Mouse (Mus musculus) neural tube, embryonic 14.5 days (tissue): ENCODE measurements at regions not wholly inside any gene's neighbourhood (a gene's known extent, or its start where the extent isn't known, plus 50 kb on each side); places are given as distances from the start of the nearest gene placed in this dataset.

Experiments used
- ATAC-seq: fragments of 200-750 bp; cut with Nextera tagmentation; 2 replicates; pipeline ENCODE4 v1.8.0; 2017; ENCODE audit warnings: low read depth, mild to moderate bottlenecking, moderate TSS enrichment, moderate library complexity
- H3K27ac ChIP-seq: fragments of 300-500 bp; sonication (generic); 2 replicates; pipeline ENCODE4 v1.5.1; 2014; ENCODE audit warnings: low read depth, mild to moderate bottlenecking, control low read depth, low read length, moderate library complexity, mixed read lengths
- H3K27me3 ChIP-seq: fragments of 300-500 bp; sonication (generic); 2 replicates; pipeline ENCODE4 v1.6.1; 2014; ENCODE audit warnings: low read length; ENCODE audit not compliant: control insufficient read depth, insufficient read depth
- H3K36me3 ChIP-seq: fragments of 300-500 bp; sonication (generic); 2 replicates; pipeline ENCODE4 v1.6.1; 2014; ENCODE audit warnings: low read length, mixed read lengths; ENCODE audit not compliant: control insufficient read depth, insufficient read depth
- H3K4me1 ChIP-seq: fragments of 300-500 bp; sonication (generic); 2 replicates; pipeline ENCODE4 v1.6.1; 2014; ENCODE audit warnings: low read length; ENCODE audit not compliant: control insufficient read depth, insufficient read depth
- H3K4me2 ChIP-seq: fragments of 300-500 bp; sonication (generic); 2 replicates; pipeline ENCODE4 v1.6.1; 2014; ENCODE audit warnings: mild to moderate bottlenecking, low read depth, low read length, control low read depth
- H3K4me3 ChIP-seq: fragments of 300-500 bp; sonication (generic); 2 replicates; pipeline ENCODE4 v1.5.1; 2014; ENCODE audit warnings: low read depth, low read length, control low read depth, mixed read lengths
- H3K9ac ChIP-seq: fragments of 300-500 bp; sonication (generic); replicated peaks from 2 replicates; pipeline ENCODE4 v1.6.1; 2014; ENCODE audit warnings: low read depth, mild to moderate bottlenecking, control low read depth, low read length, mixed read lengths
- H3K9me3 ChIP-seq: fragments of 300-500 bp; sonication (generic); 2 replicates; pipeline ENCODE4 v1.6.1; 2016; ENCODE audit warnings: low read length; ENCODE audit not compliant: control insufficient read depth
- WGBS: fragments of 180-500 bp; shearing (Covaris S2); extraction: QIAGEN DNeasy Blood & Tissue Kit; methylation state at CpG from one replicate; pipeline ENCODE4 v1.1.7; 2014; 5-methylcytosine and 5-hydroxymethylcytosine counted together

DNA sequence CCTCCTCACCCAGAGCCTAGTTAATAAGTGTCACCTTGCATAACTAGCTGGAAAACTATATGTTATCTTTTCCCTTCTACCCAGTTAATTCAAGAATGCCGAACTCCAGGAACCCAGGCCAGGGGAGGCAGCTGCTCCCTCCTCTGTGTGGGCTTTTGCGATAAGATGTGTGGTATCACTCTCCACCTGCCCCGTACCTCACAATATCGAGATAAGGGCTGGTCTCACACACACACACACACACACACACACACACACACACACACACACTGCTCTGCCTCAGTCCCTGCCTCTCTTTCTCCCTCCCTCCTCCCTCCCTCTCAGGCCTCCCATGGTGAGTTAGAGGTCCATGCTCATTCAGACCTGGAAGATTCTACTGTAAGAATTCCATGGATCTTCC, 127.1 kb downstream of the Slc38a4 start:
- Histone ChIP-seq H3K9ac (no peak overlapping the region), H3K4me2 (no peak overlapping the region), H3K4me3 (no peak overlapping the region), H3K27me3 (no peaks in the 10 kb centered on the region), H3K36me3 (no peaks in the 10 kb centered on the region), H3K4me1 (no peaks in the 10 kb centered on the region), H3K27ac (no peak overlapping the region), H3K9me3 (no peaks in the 10 kb centered on the region)
- ATAC-seq = no peak
- WGBS = 94% methylated on average over 4 of the region's 4 CpGs

DNA sequence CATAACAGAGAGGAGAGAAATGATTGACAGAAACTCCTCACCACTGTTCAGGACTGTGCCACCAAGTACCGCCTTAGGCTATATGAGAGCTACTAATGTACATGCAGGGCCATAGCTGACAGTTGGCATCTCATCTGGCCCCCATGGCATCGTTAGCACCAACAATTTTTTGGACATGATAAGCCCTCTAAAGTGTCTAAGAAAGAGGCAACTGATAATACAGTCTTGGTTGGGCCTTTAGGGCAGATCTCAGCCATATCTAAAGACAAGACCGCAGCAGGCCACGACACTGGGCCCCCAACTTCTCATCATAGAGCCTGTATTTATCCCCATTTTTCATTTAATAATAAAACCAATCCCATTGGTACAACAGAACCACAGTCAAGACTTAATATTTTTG, 128.1 kb downstream of the Slc38a4 start:
- ATAC-seq = no peak
- Histone ChIP-seq H3K4me1 (no peaks in the 10 kb centered on the region), H3K9me3 (no peaks in the 10 kb centered on the region), H3K36me3 (no peaks in the 10 kb centered on the region), H3K27ac (no peak overlapping the region), H3K27me3 (no peaks in the 10 kb centered on the region), H3K4me2 (no peak overlapping the region), H3K9ac (no peak overlapping the region), H3K4me3 (no peak overlapping the region)
- 92% methylated on average over 4 of the region's 4 CpGs for WGBS

DNA sequence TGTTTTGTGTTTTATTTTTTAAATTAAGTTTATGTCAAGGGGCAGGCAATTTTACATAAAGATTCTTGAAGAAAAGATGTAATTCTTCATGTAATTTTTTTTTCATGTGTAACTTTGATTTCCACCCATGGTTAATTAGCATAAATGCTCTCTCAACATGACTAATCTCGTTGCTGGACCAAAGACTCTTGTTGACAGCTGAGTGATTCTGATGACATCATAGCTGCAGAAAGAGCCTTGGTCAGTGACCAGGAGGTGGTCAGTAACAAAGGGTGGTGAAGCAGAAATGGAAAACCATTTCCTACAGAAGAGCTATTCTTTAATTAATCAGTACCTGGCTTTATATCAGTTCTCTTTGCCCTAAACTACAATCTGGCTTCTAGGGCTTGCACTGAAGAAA, 129.1 kb downstream of the Slc38a4 start:
- Histone ChIP-seq H3K9me3 (no peaks in the 10 kb centered on the region), H3K36me3 (no peaks in the 10 kb centered on the region), H3K4me1 (no peaks in the 10 kb centered on the region), H3K27me3 (no peaks in the 10 kb centered on the region), H3K4me2 (no peak overlapping the region), H3K4me3 (no peak overlapping the region), H3K27ac (no peak overlapping the region), H3K9ac (no peak overlapping the region)
- ATAC-seq = no peak
- 86% methylated on average over 1 of the region's 1 CpGs for WGBS

DNA sequence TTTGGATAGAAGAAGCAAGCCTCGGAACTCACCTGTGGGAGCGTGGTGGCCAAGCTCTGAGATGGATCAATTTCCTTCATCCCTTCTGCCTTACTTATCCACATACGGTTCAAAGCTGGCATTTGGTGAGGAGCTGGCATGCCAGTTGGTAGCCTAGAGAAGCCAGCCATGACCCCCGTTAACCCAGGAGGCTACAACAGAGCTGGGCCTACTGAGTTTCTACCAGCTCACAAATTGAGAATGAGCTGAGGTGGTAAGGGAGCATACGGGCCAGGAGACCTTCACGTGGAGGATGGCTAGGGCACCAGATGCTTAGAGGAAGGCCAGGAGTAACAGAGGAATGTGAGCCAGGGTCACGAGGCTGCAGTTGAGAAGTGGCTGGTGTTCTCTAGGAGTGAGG, 139.2 kb downstream of the Slc38a4 start:
- Histone ChIP-seq H3K27ac (no peak overlapping the region), H3K36me3 (no peaks in the 10 kb centered on the region), H3K9ac (no peak overlapping the region), H3K4me1 (no peaks in the 10 kb centered on the region), H3K4me2 (no peak overlapping the region), H3K9me3 (no peaks in the 10 kb centered on the region), H3K27me3 (no peaks in the 10 kb centered on the region), H3K4me3 (no peak overlapping the region)
- ATAC-seq = no peak
- WGBS = 90% methylated on average over 7 of the region's 7 CpGs

DNA sequence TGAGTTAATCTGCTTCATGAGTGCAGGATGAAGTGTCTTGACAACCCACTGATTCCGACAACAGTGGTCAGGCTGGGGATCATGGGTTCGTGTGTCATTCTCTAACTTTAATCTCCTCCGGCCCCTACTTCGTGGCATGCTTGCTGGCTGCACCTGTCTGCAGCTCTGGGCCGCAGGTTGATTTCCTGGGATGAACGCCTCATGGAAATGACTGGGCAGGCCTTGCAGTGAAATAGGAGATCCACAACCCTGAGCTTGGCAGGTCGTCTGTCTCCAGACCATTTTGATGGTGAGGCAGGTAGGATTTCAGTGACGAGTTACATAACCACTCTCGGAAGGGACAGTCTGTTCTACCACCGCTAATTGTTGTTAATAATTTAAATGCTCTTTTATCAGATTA, 140.2 kb downstream of the Slc38a4 start:
- no peaks in the 10 kb centered on the region for H3K4me1 ChIP-seq
- no peaks in the 10 kb centered on the region for H3K27me3 ChIP-seq
- no peaks in the 10 kb centered on the region for H3K36me3 ChIP-seq
- no peaks in the 10 kb centered on the region for H3K9me3 ChIP-seq
- H3K4me2 ChIP-seq = no peak overlapping the region
- no peak overlapping the region for H3K9ac ChIP-seq
- H3K27ac ChIP-seq = no peak overlapping the region
- whole genome bisulfite sequencing = 86% methylated on average over 10 of the region's 10 CpGs
- no peak for ATAC-seq
- no peak overlapping the region for H3K4me3 ChIP-seq

DNA sequence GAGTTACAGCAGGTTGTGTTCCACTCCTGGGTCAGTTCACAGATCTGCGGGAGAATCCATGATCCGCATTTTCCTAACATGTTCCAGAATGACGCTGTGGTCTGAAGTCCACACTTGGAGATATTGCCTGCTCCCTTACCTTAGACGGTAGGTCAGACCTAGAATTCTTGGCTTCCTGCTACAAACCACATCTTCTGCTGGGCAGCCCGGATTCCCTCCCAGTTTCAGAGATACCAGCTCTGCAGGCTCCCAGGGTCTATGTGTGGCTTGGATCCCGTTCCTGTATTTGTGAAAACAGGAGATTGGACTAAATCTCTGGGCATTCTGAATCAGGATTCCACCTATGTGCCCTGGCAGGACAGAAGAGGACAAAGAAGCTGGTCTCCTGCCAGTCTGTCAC, 140.8 kb downstream of the Slc38a4 start:
- no peak overlapping the region for H3K4me2 ChIP-seq
- no peaks in the 10 kb centered on the region for H3K4me1 ChIP-seq
- H3K36me3 ChIP-seq = no peaks in the 10 kb centered on the region
- H3K27ac ChIP-seq = no peak overlapping the region
- no peak overlapping the region for H3K9ac ChIP-seq
- no peak overlapping the region for H3K4me3 ChIP-seq
- WGBS = 94% methylated on average over 6 of the region's 6 CpGs
- no peaks in the 10 kb centered on the region for H3K27me3 ChIP-seq
- no peak for ATAC-seq
- no peaks in the 10 kb centered on the region for H3K9me3 ChIP-seq

DNA sequence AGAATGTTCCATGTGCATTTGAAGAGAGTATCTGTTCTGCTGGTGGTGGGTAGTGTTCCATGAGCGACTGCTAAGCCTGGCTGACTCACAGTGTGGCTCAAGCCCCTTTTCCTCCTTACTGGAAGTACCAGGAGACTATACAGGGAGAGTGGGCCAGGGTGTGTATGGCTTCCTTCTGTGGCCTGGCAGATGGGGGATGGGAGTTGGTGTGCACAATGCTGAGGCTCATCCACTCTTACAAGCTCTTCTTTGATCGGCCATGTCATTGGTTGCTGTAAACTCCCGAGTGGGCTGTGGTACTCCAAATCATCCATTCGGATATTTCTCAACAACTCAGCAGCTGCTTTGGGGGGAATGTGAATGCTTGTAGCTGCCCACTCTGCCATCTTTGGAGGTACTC, 150.2 kb downstream of the Slc38a4 start:
- Histone ChIP-seq H3K4me2 (no peak overlapping the region), H3K27ac (no peak overlapping the region), H3K36me3 (no peaks in the 10 kb centered on the region), H3K27me3 (no peaks in the 10 kb centered on the region), H3K9me3 (no peaks in the 10 kb centered on the region), H3K9ac (no peak overlapping the region), H3K4me3 (no peak overlapping the region), H3K4me1 (no peaks in the 10 kb centered on the region)
- ATAC-seq = no peak
- WGBS = 96% methylated on average over 4 of the region's 4 CpGs

DNA sequence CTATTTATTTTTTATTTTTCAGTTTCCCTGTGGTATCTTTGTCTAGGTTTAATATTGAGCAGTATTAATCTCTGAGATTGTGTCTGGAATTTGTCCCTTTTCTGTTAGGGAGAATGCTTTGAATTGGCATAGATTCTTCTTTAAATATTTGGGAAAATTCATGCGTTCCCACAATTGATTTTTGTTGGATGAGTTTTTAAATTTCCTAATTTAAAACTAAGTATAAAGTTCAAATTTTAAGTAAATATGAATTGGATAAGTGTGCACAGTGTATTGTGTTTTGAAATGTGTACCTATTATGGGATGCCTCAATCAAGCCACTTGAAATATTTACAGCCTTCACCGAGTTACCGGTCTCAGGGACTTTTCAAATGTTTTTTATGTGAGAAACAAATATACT, 152.3 kb downstream of the Slc38a4 start:
- H3K27me3 ChIP-seq = no peaks in the 10 kb centered on the region
- ATAC-seq = no peak
- H3K27ac ChIP-seq = no peak overlapping the region
- H3K4me2 ChIP-seq = no peak overlapping the region
- no peak overlapping the region for H3K9ac ChIP-seq
- 98% methylated on average over 3 of the region's 3 CpGs for WGBS
- no peak overlapping the region for H3K4me3 ChIP-seq
- H3K36me3 ChIP-seq = no peaks in the 10 kb centered on the region
- H3K9me3 ChIP-seq = no peaks in the 10 kb centered on the region
- no peaks in the 10 kb centered on the region for H3K4me1 ChIP-seq

DNA sequence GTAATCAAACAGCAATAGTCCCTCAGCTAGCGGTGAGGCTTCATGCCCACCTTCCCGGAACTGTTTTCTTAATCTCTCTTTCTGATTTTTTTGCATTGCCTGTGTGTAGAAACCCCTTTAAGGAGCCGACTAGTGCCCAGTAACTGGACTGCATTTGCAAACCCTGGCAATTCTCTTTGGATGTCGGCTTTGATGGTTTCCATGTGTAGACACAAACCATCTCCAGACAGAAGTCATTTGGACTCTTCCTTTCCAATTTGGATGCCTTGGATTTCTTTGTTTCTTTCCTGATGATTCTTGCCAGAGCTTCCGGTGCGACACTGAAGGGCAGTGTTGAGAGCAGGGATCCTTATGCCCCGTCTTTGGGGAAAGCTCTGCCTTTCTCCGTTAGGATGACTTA, 153.0 kb downstream of the Slc38a4 start:
- Histone ChIP-seq H3K36me3 (no peaks in the 10 kb centered on the region), H3K4me2 (no peak overlapping the region), H3K27me3 (no peaks in the 10 kb centered on the region), H3K4me1 (no peaks in the 10 kb centered on the region), H3K9me3 (no peaks in the 10 kb centered on the region), H3K9ac (no peak overlapping the region), H3K4me3 (no peak overlapping the region), H3K27ac (no peak overlapping the region)
- ATAC-seq = no peak
- WGBS = 85% methylated on average over 8 of the region's 8 CpGs

DNA sequence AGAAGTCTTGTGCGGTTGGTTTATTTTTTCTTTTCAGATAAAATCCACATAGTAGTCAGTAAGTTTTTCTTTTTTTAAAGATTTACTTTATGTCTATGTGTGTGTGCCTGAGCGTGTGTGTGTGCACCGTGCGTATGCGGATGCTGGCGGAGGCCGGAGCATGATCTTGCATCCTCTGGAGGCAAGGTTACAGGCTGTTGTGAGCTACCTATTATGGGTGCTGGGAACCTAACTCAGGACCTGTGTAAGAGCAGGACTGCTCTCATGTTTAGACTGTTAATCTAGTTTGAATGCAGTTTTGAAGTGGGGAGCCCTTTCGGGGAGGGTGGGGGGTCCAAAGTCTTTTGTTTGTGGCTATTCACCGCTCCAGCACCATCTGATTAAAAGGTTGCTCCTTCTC, 154.1 kb downstream of the Slc38a4 start:
- H3K36me3 ChIP-seq = no peaks in the 10 kb centered on the region
- no peaks in the 10 kb centered on the region for H3K9me3 ChIP-seq
- H3K4me1 ChIP-seq = no peaks in the 10 kb centered on the region
- H3K9ac ChIP-seq = no peak overlapping the region
- H3K4me2 ChIP-seq = no peak overlapping the region
- no peak overlapping the region for H3K4me3 ChIP-seq
- H3K27me3 ChIP-seq = no peaks in the 10 kb centered on the region
- 97% methylated on average over 9 of the region's 9 CpGs for WGBS
- no peak overlapping the region for H3K27ac ChIP-seq
- ATAC-seq = no peak
